ENCODE assay signal across 8 mouse cellular contexts in the genomic region with DNA sequence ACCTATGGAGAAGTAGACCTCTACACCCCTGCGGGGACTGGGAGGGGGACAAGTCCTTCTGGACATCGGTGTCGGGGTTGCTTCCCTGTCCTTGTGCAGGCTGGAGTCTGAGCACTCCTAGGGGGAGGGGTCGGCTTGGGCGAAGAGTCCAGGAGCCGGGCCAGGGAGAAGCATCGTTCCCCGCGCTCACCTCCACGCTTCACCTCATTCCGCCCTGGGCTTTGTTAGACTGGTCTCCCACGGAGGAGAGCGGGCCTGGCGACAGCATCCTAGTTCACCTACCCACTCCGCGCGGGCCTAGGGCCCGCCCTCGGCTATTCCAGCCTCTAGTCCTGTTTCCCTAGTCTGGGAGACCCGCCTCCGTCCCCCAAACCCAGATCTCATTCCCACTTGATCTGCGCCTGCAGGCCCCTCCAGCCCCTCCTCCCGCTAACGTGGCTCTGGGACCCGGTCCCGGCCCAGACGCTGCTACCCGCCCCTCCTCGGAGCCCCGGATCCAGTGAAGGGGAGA. TPM values are rescaled to one million over a fixed set of nuclear protein-coding genes. Genes with fewer than 3 reads are reported as not detected.
DNase-seq lines count a peak whose midpoint lies in the region; ATAC-seq and TF ChIP-seq lines count a peak whose summit lies in the region.

No protein-coding gene starts in this region.

- DNase-seq in lung, postnatal 14 days, result no peak
- peak; percentile 46 for DNase-seq in cerebellum, adult 8-10 months
- no peak for DNase-seq in adrenal gland, adult 18-20 months (ENCODE audit: low spot score in 2 of 2)
- DNase-seq in spleen, postnatal 14 days (ENCODE audit: low spot score in 2 of 2), result no peak

- H3K36me3 ChIP-seq in lung, embryonic 15.5 days, result peaks cover 3% of the 10 kb centered on the region; the same call in 1 of the 2 replicates
- H3K36me3 ChIP-seq in heart, embryonic 12.5 days, result no peaks in the 10 kb centered on the region
- peaks cover 14% of the 10 kb centered on the region for H3K36me3 ChIP-seq in limb, embryonic 15.5 days

- ATAC-seq in lung, embryonic 15.5 days (ENCODE audit: borderline replicate concordance, extremely low read depth, low FRiP score, low TSS enrichment), result 0 out of 2 replicates have a peak, but pooled peaks have one; percentile 7
- ATAC-seq in heart, embryonic 12.5 days (ENCODE audit: insufficient number of reproducible peaks, low FRiP score), result 0 out of 2 replicates have a peak, but pooled peaks have one; percentile 9
- peak; percentile 16 for ATAC-seq in limb, embryonic 15.5 days (ENCODE audit: insufficient number of reproducible peaks, low FRiP score, low TSS enrichment, low read depth)

- TF ChIP-seq CTCF in olfactory bulb, adult 2 months (IDR thresholded peaks at IDR 0.05; ENCODE audit: insufficient read depth, low read depth, low read length), result no peak

- H3K4me3 ChIP-seq in lung, embryonic 15.5 days, result peak overlapping the region; percentile 84
- H3K4me3 ChIP-seq in heart, embryonic 12.5 days, result peak overlapping the region; percentile 62
- peak overlapping the region; percentile 76 for H3K4me3 ChIP-seq in limb, embryonic 15.5 days
- H3K4me3 ChIP-seq in olfactory bulb, adult 2 months (ENCODE audit: insufficient read depth, low read depth, low read length), result peak overlapping the region; percentile 84

- no peaks in the 10 kb centered on the region for H3K27me3 ChIP-seq in lung, embryonic 15.5 days
- H3K27me3 ChIP-seq in heart, embryonic 12.5 days (replicated peaks), result peaks cover 13% of the 10 kb centered on the region; the same call in 1 of the 2 replicates
- no peaks in the 10 kb centered on the region for H3K27me3 ChIP-seq in limb, embryonic 15.5 days

- no peak for TF ChIP-seq POLR2A in olfactory bulb, adult 2 months (IDR thresholded peaks at IDR 0.05; ENCODE audit: insufficient read depth, low read depth, low read length)

- H3K27ac ChIP-seq in lung, embryonic 15.5 days, result no peak overlapping the region
- no peak overlapping the region for H3K27ac ChIP-seq in heart, embryonic 12.5 days (ENCODE audit: poor library complexity, severe bottlenecking)
- peak overlapping the region; percentile 80 for H3K27ac ChIP-seq in limb, embryonic 15.5 days
- H3K27ac ChIP-seq in olfactory bulb, adult 2 months (ENCODE audit: insufficient read depth, low read depth, low read length), result 0 out of 2 replicates have a peak overlapping the region, but pooled peaks have one; percentile 17

- peak overlapping the region; percentile 68 for H3K9ac ChIP-seq in lung, embryonic 15.5 days
- H3K9ac ChIP-seq in heart, embryonic 12.5 days, result peak overlapping the region; percentile 87
- H3K9ac ChIP-seq in limb, embryonic 15.5 days, result peak overlapping the region; percentile 79

- WGBS in lung, embryonic 15.5 days, result 1% methylated on average over 30 of the region's 30 CpGs
- 1% methylated on average over 30 of the region's 30 CpGs for WGBS in heart, embryonic 12.5 days
- under 1% methylated on average over 30 of the region's 30 CpGs for WGBS in limb, embryonic 15.5 days
- WGBS in olfactory bulb, adult 2 months, result under 1% methylated on average over 30 of the region's 30 CpGs

- no peaks in the 10 kb centered on the region for H3K9me3 ChIP-seq in lung, embryonic 15.5 days
- no peaks in the 10 kb centered on the region for H3K9me3 ChIP-seq in heart, embryonic 12.5 days (replicated peaks)
- H3K9me3 ChIP-seq in limb, embryonic 15.5 days, result no peaks in the 10 kb centered on the region

- H3K4me1 ChIP-seq in lung, embryonic 15.5 days, result peaks cover 41% of the 10 kb centered on the region
- peaks cover 45% of the 10 kb centered on the region for H3K4me1 ChIP-seq in heart, embryonic 12.5 days (replicated peaks)
- peaks cover 38% of the 10 kb centered on the region for H3K4me1 ChIP-seq in limb, embryonic 15.5 days
- H3K4me1 ChIP-seq in olfactory bulb, adult 2 months (ENCODE audit: control insufficient read depth, insufficient read depth, low read length), result peaks cover 29% of the 10 kb centered on the region

- peak overlapping the region; percentile 97 for H3K4me2 ChIP-seq in lung, embryonic 15.5 days
- H3K4me2 ChIP-seq in heart, embryonic 12.5 days, result peak overlapping the region; percentile 98
- H3K4me2 ChIP-seq in limb, embryonic 15.5 days, result peak overlapping the region; percentile 84

RNA-seq across cellular contexts. Expression of a gene that starts 0.8 kb away (rescaled TPM):
- 3.6 and 3.8 TPM in 2 replicates for polyA plus RNA-seq in lung, embryonic 15.5 days (2015; fragmentation: Nextera tagmentation; extraction: Ambion mirVana)
- polyA plus RNA-seq in heart, embryonic 12.5 days (2016; fragmentation: Nextera tagmentation; extraction: Ambion mirVana), result 3.6 and 5.5 TPM in 2 replicates
- 9.3 and 11.2 TPM in 2 replicates for polyA plus RNA-seq in limb, embryonic 15.5 days (2015; fragmentation: Nextera tagmentation; extraction: Ambion mirVana)
- polyA plus RNA-seq in olfactory bulb, adult 2 months (2012; ENCODE audit: insufficient read depth, insufficient read length, low replicate concordance, missing spikeins), result not detected in 2 replicates
- 1 to 10 TPM; 1.6 to 2.5 TPM for total RNA-seq in adrenal gland, adult 18-20 months (2021)

RNA-seq across cellular contexts. Expression of a gene that starts 18.9 kb away (rescaled TPM):
- polyA plus RNA-seq in lung, embryonic 15.5 days (2015; fragmentation: Nextera tagmentation; extraction: Ambion mirVana), result 4.0 and 4.5 TPM in 2 replicates
- 0.62 and 0.91 TPM in 2 replicates for polyA plus RNA-seq in heart, embryonic 12.5 days (2016; fragmentation: Nextera tagmentation; extraction: Ambion mirVana)
- polyA plus RNA-seq in limb, embryonic 15.5 days (2015; fragmentation: Nextera tagmentation; extraction: Ambion mirVana), result 6.1 and 7.1 TPM in 2 replicates
- polyA plus RNA-seq in olfactory bulb, adult 2 months (2012; ENCODE audit: insufficient read depth, insufficient read length, low replicate concordance, missing spikeins), result not detected in 2 replicates
- total RNA-seq in adrenal gland, adult 18-20 months (2021), result 1 to 10 TPM; 3.0 to 4.5 TPM

RNA-seq across cellular contexts. Expression of a gene that starts 27.2 kb away (rescaled TPM):
- 13.3 and 14.9 TPM in 2 replicates for polyA plus RNA-seq in lung, embryonic 15.5 days (2015; fragmentation: Nextera tagmentation; extraction: Ambion mirVana)
- polyA plus RNA-seq in heart, embryonic 12.5 days (2016; fragmentation: Nextera tagmentation; extraction: Ambion mirVana), result 8.1 and 9.1 TPM in 2 replicates
- polyA plus RNA-seq in limb, embryonic 15.5 days (2015; fragmentation: Nextera tagmentation; extraction: Ambion mirVana), result 17.9 and 18.5 TPM in 2 replicates
- not detected in 2 replicates for polyA plus RNA-seq in olfactory bulb, adult 2 months (2012; ENCODE audit: insufficient read depth, insufficient read length, low replicate concordance, missing spikeins)
- 1 to 10 TPM; 6.6 to 7.8 TPM for total RNA-seq in adrenal gland, adult 18-20 months (2021)

RNA-seq across cellular contexts. Expression of a gene that starts 27.3 kb away (rescaled TPM):
- 64.0 and 71.4 TPM in 2 replicates for polyA plus RNA-seq in lung, embryonic 15.5 days (2015; fragmentation: Nextera tagmentation; extraction: Ambion mirVana)
- 48.6 and 52.7 TPM in 2 replicates for polyA plus RNA-seq in heart, embryonic 12.5 days (2016; fragmentation: Nextera tagmentation; extraction: Ambion mirVana)
- polyA plus RNA-seq in limb, embryonic 15.5 days (2015; fragmentation: Nextera tagmentation; extraction: Ambion mirVana), result 61.2 and 67.2 TPM in 2 replicates
- polyA plus RNA-seq in olfactory bulb, adult 2 months (2012; ENCODE audit: insufficient read depth, insufficient read length, low replicate concordance, missing spikeins), result not detected in 2 replicates
- total RNA-seq in adrenal gland, adult 18-20 months (2021), result 10 to 100 TPM; 25.6 to 33.4 TPM

RNA-seq across cellular contexts. Expression of a gene that starts 36.8 kb away (rescaled TPM):
- 1.3 and 2.1 TPM in 2 replicates for polyA plus RNA-seq in lung, embryonic 15.5 days (2015; fragmentation: Nextera tagmentation; extraction: Ambion mirVana)
- 0.59 and 0.69 TPM in 2 replicates for polyA plus RNA-seq in heart, embryonic 12.5 days (2016; fragmentation: Nextera tagmentation; extraction: Ambion mirVana)
- polyA plus RNA-seq in limb, embryonic 15.5 days (2015; fragmentation: Nextera tagmentation; extraction: Ambion mirVana), result 4.2 and 12.9 TPM in 2 replicates
- not detected in 2 replicates for polyA plus RNA-seq in olfactory bulb, adult 2 months (2012; ENCODE audit: insufficient read depth, insufficient read length, low replicate concordance, missing spikeins)
- 1 to 10 TPM in 1 of 2 experiments, not detected in 1; 1.2 TPM for total RNA-seq in adrenal gland, adult 18-20 months (2021)

Comparison
In these comparisons a context has a peak if more than half of its experiments do, and no peak if none do; other contexts are left out.
1. H3K27ac ChIP-seq: peak in limb, embryonic 15.5 days (single experiment) and olfactory bulb, adult 2 months (single experiment); none in lung, embryonic 15.5 days (single experiment) and heart, embryonic 12.5 days (single experiment).
2. Peak in every context shown above with its lines, with median percentiles within 50 percentile points of each other: ATAC-seq, H3K4me2 ChIP-seq, H3K4me3 ChIP-seq and H3K9ac ChIP-seq.